Mouse (Mus musculus): ENCODE results near the gene Srgap2. TPM values are rescaled to one million over a fixed set of nuclear protein-coding genes. Genes with fewer than 3 reads are reported as not detected.
"Not testable (repeated sequence)": the region's sequence is repeated elsewhere in the genome, so short reads cannot be mapped to it uniquely, and the experiment has no call there.

Srgap2 gene
- 13.4 and 18.4 TPM in 2 replicates for polyA plus RNA-seq (2015; fragmentation: Nextera tagmentation; extraction: Ambion mirVana)

DNA sequence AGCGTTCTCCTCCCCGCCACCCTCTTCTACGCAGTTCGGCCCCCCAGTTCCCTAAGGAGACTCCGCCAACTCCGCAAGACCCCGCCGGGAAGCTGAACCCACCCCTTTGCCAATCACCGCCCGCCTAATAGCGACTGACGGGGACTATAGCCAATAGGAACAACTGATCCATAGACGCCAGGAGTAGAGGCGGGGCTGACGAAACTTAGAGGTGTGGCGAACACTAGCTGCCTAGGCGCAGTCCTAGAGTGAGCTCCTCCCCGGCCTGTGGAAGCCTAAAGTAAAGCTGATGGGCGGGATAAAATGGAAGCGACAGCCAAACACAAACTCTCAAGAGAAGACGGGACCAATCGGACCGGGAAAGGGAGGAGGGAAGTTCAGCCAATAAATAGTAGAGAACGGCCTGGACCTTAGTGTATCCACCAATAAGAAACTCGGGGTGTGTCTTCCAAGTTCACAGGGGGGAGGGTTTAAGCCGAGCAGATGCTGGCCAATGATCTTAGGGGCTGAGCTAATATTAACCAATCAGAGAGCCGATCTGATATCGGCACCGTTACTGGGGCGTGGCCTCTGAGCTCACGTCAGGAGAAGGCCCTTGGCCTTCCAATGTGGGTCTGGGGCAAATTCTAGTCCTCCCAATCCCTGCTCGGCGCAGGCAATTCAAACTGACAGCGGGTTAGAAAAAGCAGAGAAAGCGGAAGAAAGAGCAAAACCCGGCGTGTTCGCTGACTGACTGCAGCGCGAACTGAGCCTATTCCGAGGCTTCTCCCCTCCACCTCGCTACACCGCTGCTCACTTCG is at the start of gene Srgap2, which contains the start of gene Fam72a:
Gene Srgap2, minus strand, starts transcription at position 72 of the 800 bp plus-strand sequence.
Gene Fam72a, plus strand, starts transcription at position 623 of the 800 bp plus-strand sequence.
- no peaks in the 10 kb centered on the region for H3K36me3 ChIP-seq
- H3K9ac ChIP-seq = peak within 1 kb of the TSS; percentile 88
- peak; percentile 98 for ATAC-seq (ENCODE audit: low read depth)
- under 1% methylated on average over 44 of the region's 44 CpGs for WGBS
- H3K9me3 ChIP-seq = no peaks in the 10 kb centered on the region
- peak within 1 kb of the TSS; percentile 93 for H3K27ac ChIP-seq (replicated peaks)
- H3K4me2 ChIP-seq = peak within 1 kb of the TSS; percentile 99
- H3K4me3 ChIP-seq = peak within 1 kb of the TSS; percentile 85
- peaks cover 48% of the 10 kb centered on the region for H3K4me1 ChIP-seq (replicated peaks)
- H3K27me3 ChIP-seq = no peaks in the 10 kb centered on the region

DNA sequence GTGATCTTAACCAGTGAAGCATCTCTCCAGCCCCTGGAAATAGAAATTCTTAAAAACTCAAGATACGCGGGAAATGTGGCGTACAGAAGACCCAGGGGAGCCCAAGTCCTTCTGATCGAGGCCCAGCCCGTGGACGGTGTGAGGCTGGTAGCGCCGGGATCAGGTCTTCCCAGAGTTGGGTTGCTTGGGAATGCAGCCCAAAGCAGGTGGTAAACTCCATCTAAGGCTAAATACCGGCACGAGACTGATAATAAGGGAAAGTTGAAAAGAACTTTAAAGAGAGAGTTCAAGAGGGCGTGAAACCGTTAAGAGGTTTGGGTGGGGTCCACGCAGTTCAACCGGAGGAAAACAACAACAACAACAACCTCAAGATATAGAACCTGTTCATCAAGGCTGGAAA is 46.6 kb upstream of the Srgap2 start:
- no peak overlapping the region for H3K4me2 ChIP-seq
- 93% methylated on average over 14 of the region's 14 CpGs for WGBS
- H3K9me3 ChIP-seq = no peaks in the 10 kb centered on the region
- no peak overlapping the region for H3K27ac ChIP-seq (replicated peaks)
- H3K9ac ChIP-seq = no peak overlapping the region
- no peak for ATAC-seq (ENCODE audit: low read depth)
- no peak overlapping the region for H3K4me3 ChIP-seq
- H3K4me1 ChIP-seq (replicated peaks) = no peaks in the 10 kb centered on the region
- no peaks in the 10 kb centered on the region for H3K27me3 ChIP-seq
- no peaks in the 10 kb centered on the region for H3K36me3 ChIP-seq

GRCm38 (mm10) chr1:131570391-131570790 is 43.2 kb upstream of the Srgap2 start:
- no peaks in the 10 kb centered on the region for H3K27me3 ChIP-seq
- H3K4me1 ChIP-seq (replicated peaks) = no peaks in the 10 kb centered on the region
- no peaks in the 10 kb centered on the region for H3K9me3 ChIP-seq
- H3K36me3 ChIP-seq = no peaks in the 10 kb centered on the region
- no peak overlapping the region for H3K4me2 ChIP-seq
- no peak for ATAC-seq (ENCODE audit: low read depth)
- no peak overlapping the region for H3K4me3 ChIP-seq
- 91% methylated on average over 4 of the region's 4 CpGs for WGBS
- no peak overlapping the region for H3K9ac ChIP-seq
- no peak overlapping the region for H3K27ac ChIP-seq (replicated peaks)

- Histone ChIP-seq H3K27ac (replicated peaks) (no peak overlapping the region), H3K9ac (no peak overlapping the region), H3K4me2 (no peak overlapping the region), H3K4me1 (replicated peaks) (no peaks in the 10 kb centered on the region), H3K27me3 (no peaks in the 10 kb centered on the region), H3K4me3 (no peak overlapping the region), H3K9me3 (no peaks in the 10 kb centered on the region), H3K36me3 (no peaks in the 10 kb centered on the region)
- WGBS = 92% methylated on average over 6 of the region's 6 CpGs
- no peak for ATAC-seq (ENCODE audit: low read depth)
Measured at GRCm38 (mm10) chr1:131569721-131570120, 42.6 kb upstream of the Srgap2 start.

- not testable (repeated sequence) for H3K27ac ChIP-seq (replicated peaks); H3K9ac ChIP-seq; H3K27me3 ChIP-seq; H3K4me2 ChIP-seq; H3K36me3 ChIP-seq; H3K4me1 ChIP-seq (replicated peaks); H3K9me3 ChIP-seq; H3K4me3 ChIP-seq
- ATAC-seq (ENCODE audit: low read depth) = 0 out of 2 replicates have a peak, but pooled peaks have one; percentile 36
- 38% methylated on average over 11 of the region's 11 CpGs for WGBS
Measured at GRCm38 (mm10) chr1:131566056-131566455, 38.9 kb upstream of the Srgap2 start.

- WGBS = 84% methylated on average over 2 of the region's 2 CpGs
Measured at GRCm38 (mm10) chr1:131562081-131562480, 34.9 kb upstream of the Srgap2 start.

GRCm38 (mm10) chr1:131560500-131560899 is 33.3 kb upstream of the Srgap2 start:
- no peak overlapping the region for H3K27ac ChIP-seq (replicated peaks)
- H3K9me3 ChIP-seq = no peaks in the 10 kb centered on the region
- no peak for ATAC-seq (ENCODE audit: low read depth)
- no peaks in the 10 kb centered on the region for H3K27me3 ChIP-seq
- no peak overlapping the region for H3K4me3 ChIP-seq
- H3K36me3 ChIP-seq = no peaks in the 10 kb centered on the region
- H3K4me2 ChIP-seq = no peak overlapping the region
- no peak overlapping the region for H3K9ac ChIP-seq
- H3K4me1 ChIP-seq (replicated peaks) = no peaks in the 10 kb centered on the region

More at GRCm38 (mm10) chr1:131562081-131562480, 34.9 kb upstream of the Srgap2 start:
- ATAC-seq (ENCODE audit: low read depth) = no peak
- Histone ChIP-seq H3K9me3 (no peaks in the 10 kb centered on the region), H3K4me1 (replicated peaks) (no peaks in the 10 kb centered on the region), H3K9ac (no peak overlapping the region), H3K36me3 (no peaks in the 10 kb centered on the region), H3K4me3 (no peak overlapping the region), H3K4me2 (no peak overlapping the region), H3K27ac (replicated peaks) (no peak overlapping the region), H3K27me3 (no peaks in the 10 kb centered on the region)

- no peaks in the 10 kb centered on the region for H3K27me3 ChIP-seq
- ATAC-seq (ENCODE audit: low read depth) = peak; percentile 98
- no peak overlapping the region for H3K4me3 ChIP-seq
- peak overlapping the region; percentile 79 for H3K27ac ChIP-seq (replicated peaks)
- H3K4me2 ChIP-seq = peak overlapping the region; percentile 39
- peaks cover 4% of the 10 kb centered on the region for H3K4me1 ChIP-seq (replicated peaks)
- WGBS = 11% methylated on average over 13 of the region's 13 CpGs
- H3K36me3 ChIP-seq = no peaks in the 10 kb centered on the region
- no peaks in the 10 kb centered on the region for H3K9me3 ChIP-seq
- peak overlapping the region; percentile 62 for H3K9ac ChIP-seq
Measured at GRCm38 (mm10) chr1:131555042-131555812, 28.1 kb upstream of the Srgap2 start.

GRCm38 (mm10) chr1:131553428-131553827 is 26.3 kb upstream of the Srgap2 start:
- Histone ChIP-seq H3K27me3 (no peaks in the 10 kb centered on the region), H3K4me1 (replicated peaks) (peaks cover 4% of the 10 kb centered on the region), H3K4me2 (no peak overlapping the region), H3K4me3 (no peak overlapping the region), H3K9me3 (no peaks in the 10 kb centered on the region), H3K9ac (no peak overlapping the region), H3K36me3 (no peaks in the 10 kb centered on the region), H3K27ac (replicated peaks) (no peak overlapping the region)
- no peak for ATAC-seq (ENCODE audit: low read depth)

- Histone ChIP-seq H3K9ac (no peak overlapping the region), H3K27ac (replicated peaks) (no peak overlapping the region), H3K4me2 (no peak overlapping the region), H3K36me3 (no peaks in the 10 kb centered on the region), H3K9me3 (no peaks in the 10 kb centered on the region), H3K27me3 (no peaks in the 10 kb centered on the region), H3K4me3 (no peak overlapping the region), H3K4me1 (replicated peaks) (peaks cover 4% of the 10 kb centered on the region)
- 95% methylated on average over 2 of the region's 2 CpGs for WGBS
- ATAC-seq (ENCODE audit: low read depth) = no peak
Measured at GRCm38 (mm10) chr1:131551956-131552355, 24.8 kb upstream of the Srgap2 start.

DNA sequence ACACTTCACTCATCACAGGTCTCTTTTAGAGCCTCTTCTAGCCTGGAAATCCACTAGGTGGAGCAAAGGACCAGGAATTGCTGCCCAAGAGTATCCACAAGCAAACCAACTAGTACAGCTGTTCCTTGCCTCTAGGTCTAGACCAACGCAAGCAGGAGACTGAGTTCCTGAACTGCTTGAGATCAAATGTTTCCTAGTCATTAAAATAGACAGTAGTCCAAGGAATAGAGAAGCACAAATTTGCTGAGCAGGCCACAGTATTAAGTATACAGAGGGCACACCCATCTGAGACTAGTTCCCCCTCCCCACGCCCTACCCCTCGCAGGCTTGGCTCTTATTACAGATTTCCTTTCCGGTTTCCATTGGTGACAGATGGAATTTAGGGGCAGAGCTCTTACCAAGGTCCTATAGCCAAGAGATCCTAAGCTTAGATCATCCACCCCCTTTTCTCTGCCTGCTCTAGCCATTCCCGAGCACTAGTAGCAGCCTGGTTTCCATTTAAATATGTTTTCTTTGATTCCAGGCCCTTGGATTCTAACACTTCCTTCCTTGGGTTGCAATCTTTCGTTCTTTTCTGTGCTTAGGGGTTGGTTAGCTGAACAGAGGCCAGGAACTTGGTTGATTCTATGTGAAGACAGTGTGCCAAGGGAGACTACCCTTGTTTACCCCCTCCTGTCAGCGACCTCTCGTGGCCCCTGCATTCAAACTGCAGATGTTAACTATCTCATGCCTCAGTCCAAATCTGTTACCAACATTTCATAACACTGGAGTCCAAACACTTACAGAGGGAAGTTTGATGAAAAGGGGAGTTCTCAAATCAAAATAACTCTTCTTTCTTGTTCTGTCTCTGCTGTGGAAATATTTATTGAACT is 21.6 kb upstream of the Srgap2 start:
- 56% methylated on average over 8 of the region's 8 CpGs for WGBS

More for the DNA sequence above, 21.6 kb upstream of the Srgap2 start:
- no peak overlapping the region for H3K27ac ChIP-seq (replicated peaks)
- H3K4me2 ChIP-seq = no peak overlapping the region
- H3K4me3 ChIP-seq = no peak overlapping the region
- no peaks in the 10 kb centered on the region for H3K27me3 ChIP-seq
- H3K9ac ChIP-seq = no peak overlapping the region
- H3K9me3 ChIP-seq = no peaks in the 10 kb centered on the region
- ATAC-seq (ENCODE audit: low read depth) = no peak; the same call in 1 of the 2 replicates
- H3K4me1 ChIP-seq (replicated peaks) = no peaks in the 10 kb centered on the region
- no peaks in the 10 kb centered on the region for H3K36me3 ChIP-seq
